Mouse (Mus musculus) hindbrain, postnatal 0 days (tissue): ENCODE measurements around the gene Atxn2l. TPM values are rescaled to one million over a fixed set of nuclear protein-coding genes. Genes with fewer than 3 reads are reported as not detected.

ENCODE experiments used
- ATAC-seq: fragments of 200-750 bp; cut with Nextera tagmentation; 2 replicates; pipeline ENCODE4 v1.8.0; 2017; ENCODE audit warnings: mild to moderate bottlenecking, moderate TSS enrichment, moderate library complexity
- DNase-seq: peaks from one replicate; pipeline ENCODE4 v3.0.0-alpha.2; 2015; ENCODE audit warnings: low spot score
- H3K27ac ChIP-seq: fragments of 300-500 bp; sonication (generic); 2 replicates; pipeline ENCODE4 v1.5.1; 2014; ENCODE audit warnings: mild to moderate bottlenecking
- H3K27me3 ChIP-seq: fragments of 300-500 bp; sonication (generic); 2 replicates; pipeline ENCODE4 v1.6.1; 2014; ENCODE audit warnings: low read length, mixed read lengths; ENCODE audit not compliant: insufficient read depth
- H3K36me3 ChIP-seq: fragments of 300-500 bp; sonication (generic); 2 replicates; pipeline ENCODE4 v1.6.1; 2014; ENCODE audit warnings: low read length, mixed read lengths; ENCODE audit not compliant: insufficient read depth
- H3K4me1 ChIP-seq: fragments of 300-500 bp; sonication (generic); 2 replicates; pipeline ENCODE4 v1.6.1; 2014; ENCODE audit warnings: antibody characterized with exemption, low read length, mixed read lengths; ENCODE audit not compliant: insufficient read depth
- H3K4me2 ChIP-seq: fragments of 300-500 bp; sonication (generic); 2 replicates; pipeline ENCODE4 v1.6.1; 2014; ENCODE audit warnings: low read depth, mild to moderate bottlenecking, low read length, moderate library complexity, mixed read lengths
- H3K4me3 ChIP-seq: fragments of 300-500 bp; sonication (generic); 2 replicates; pipeline ENCODE4 v1.5.1; 2014; ENCODE audit warnings: low read length
- H3K9ac ChIP-seq: fragments of 300-500 bp; sonication (generic); replicated peaks from 2 replicates; pipeline ENCODE4 v1.6.1; 2014; ENCODE audit warnings: mild to moderate bottlenecking, low read length, moderate library complexity, mixed read lengths
- H3K9me3 ChIP-seq: fragments of 300-500 bp; sonication (generic); 2 replicates; pipeline ENCODE4 v1.6.1; 2016; ENCODE audit warnings: low read length, mixed read lengths
- CTCF ChIP-seq: IDR thresholded peaks from 2 replicates; pipeline ENCODE4 v1.5.1; 2016; ENCODE audit warnings: antibody characterized with exemption, control low read depth, low read depth
- whole genome bisulfite sequencing: fragments of 180-500 bp; shearing (Covaris S2); extraction: QIAGEN DNeasy Blood & Tissue Kit; methylation state at CpG from one replicate; pipeline ENCODE4 v1.1.7; 2014; 5-methylcytosine and 5-hydroxymethylcytosine counted together
- polyA plus RNA-seq: library from polyadenylated mRNA; unstranded; fragments of >200 nt; fragmentation: Nextera tagmentation; extraction: Ambion mirVana; gene quantifications from 2 replicates; pipeline ENCODE4 v1.2.1, GENCODE M21; 2015
- total RNA-seq: library from RNA; depleted of rRNA; stranded (reverse); fragments of >200 nt; gene quantifications from 2 replicates; pipeline ENCODE4 v1.2.3, GENCODE M21; 2014; rRNA removed

Gene Atxn2l
- total and polyA plus RNA-seq, 2 experiments from 2014 or later, result 54.0 to 71.1 TPM

DNA sequence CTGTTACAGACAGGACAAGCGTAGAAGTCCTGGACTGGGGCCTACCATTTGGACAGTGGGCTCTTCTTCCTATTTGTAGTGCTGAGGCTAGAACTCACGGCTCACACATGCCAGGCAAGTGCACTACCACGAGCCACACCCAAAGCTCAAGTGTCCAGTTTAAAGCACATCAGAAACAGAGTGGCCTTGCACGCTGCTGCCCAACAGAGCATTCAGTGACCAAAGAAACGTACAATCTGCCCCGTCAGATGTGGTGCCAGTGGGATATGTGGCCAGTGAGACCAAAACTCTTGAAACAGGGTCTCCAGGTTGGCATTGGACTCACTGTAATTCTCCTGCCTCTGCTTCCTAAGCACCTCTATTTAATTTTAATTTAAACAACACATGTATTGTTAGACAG is 52.6 kb downstream of the Atxn2l start:
- Histone ChIP-seq H3K36me3 (peaks cover 8% of the 10 kb centered on the region; the same call in 1 of the 2 replicates), H3K27me3 (no peaks in the 10 kb centered on the region), H3K9ac (no peak overlapping the region), H3K9me3 (no peaks in the 10 kb centered on the region), H3K4me1 (no peaks in the 10 kb centered on the region), H3K4me3 (no peak overlapping the region), H3K27ac (no peak overlapping the region), H3K4me2 (no peak overlapping the region)
- DNase-seq, result no peak
- TF ChIP-seq CTCF, result no peak
- 82% methylated on average over 6 of the region's 6 CpGs for WGBS
- ATAC-seq, result no peak

DNA sequence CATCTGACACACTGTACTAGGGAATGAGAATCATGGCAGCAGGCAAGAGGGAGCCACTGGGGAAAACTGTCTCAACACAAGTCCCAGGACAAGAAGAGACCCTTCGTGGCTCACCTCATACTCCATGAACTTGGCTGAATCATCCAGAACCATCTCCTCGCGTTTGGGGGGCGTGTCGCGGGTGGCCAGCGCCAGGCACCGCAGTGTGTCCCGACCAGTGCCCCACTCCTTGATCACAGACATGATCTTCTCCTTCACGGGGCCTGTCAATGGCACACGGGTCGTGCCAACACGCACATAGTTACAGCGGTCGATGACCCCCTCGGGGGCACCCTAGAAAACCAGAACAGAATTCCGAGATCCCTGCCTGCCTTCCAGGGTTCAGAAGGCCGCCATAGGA is 53.2 kb downstream of the Atxn2l start:
- Histone ChIP-seq H3K4me1 (no peaks in the 10 kb centered on the region), H3K36me3 (peaks cover 14% of the 10 kb centered on the region; the same call in 1 of the 2 replicates), H3K9me3 (no peaks in the 10 kb centered on the region), H3K9ac (no peak overlapping the region), H3K27me3 (no peaks in the 10 kb centered on the region), H3K4me2 (no peak overlapping the region), H3K4me3 (no peak overlapping the region), H3K27ac (no peak overlapping the region)
- DNase-seq (no peak), ATAC-seq (no peak)
- TF ChIP-seq CTCF, result no peak
- WGBS, result 91% methylated on average over 18 of the region's 18 CpGs

DNA sequence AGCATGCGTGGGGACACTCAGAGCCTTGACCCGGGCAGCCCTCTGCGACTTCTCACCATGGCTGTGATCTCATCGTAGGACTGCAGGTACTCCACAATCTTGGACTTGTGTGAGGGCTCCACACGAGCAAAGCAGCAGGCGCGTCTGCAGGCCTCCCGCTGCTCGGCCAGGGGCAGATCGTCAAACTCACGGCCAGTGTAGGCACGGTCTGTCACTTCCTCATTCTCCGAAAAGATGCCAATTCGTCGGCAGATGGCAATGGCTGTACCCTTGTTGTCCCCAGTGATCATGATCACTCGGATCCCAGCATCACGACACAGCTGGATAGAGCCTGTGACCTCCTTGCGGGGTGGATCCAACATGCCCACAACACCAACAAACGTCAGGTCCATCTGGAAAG is 54.8 kb downstream of the Atxn2l start:
- Histone ChIP-seq H3K9ac (no peak overlapping the region), H3K4me3 (no peak overlapping the region), H3K4me1 (no peaks in the 10 kb centered on the region), H3K27me3 (no peaks in the 10 kb centered on the region), H3K27ac (no peak overlapping the region), H3K4me2 (no peak overlapping the region), H3K36me3 (peaks cover 20% of the 10 kb centered on the region; the same call in 1 of the 2 replicates), H3K9me3 (no peaks in the 10 kb centered on the region)
- no peak for TF ChIP-seq CTCF
- no peak for ATAC-seq
- no peak for DNase-seq
- 83% methylated on average over 19 of the region's 19 CpGs for WGBS

- no peaks in the 10 kb centered on the region for H3K9me3 ChIP-seq
- H3K27me3 ChIP-seq, result no peaks in the 10 kb centered on the region
- no peak overlapping the region for H3K9ac ChIP-seq
- 93% methylated on average over 21 of the region's 21 CpGs for WGBS
- ATAC-seq (no peak), DNase-seq (no peak)
- TF ChIP-seq CTCF, result no peak
- no peaks in the 10 kb centered on the region for H3K4me1 ChIP-seq
- no peak overlapping the region for H3K4me2 ChIP-seq
- H3K36me3 ChIP-seq, result peaks cover 24% of the 10 kb centered on the region; the same call in 1 of the 2 replicates
- H3K27ac ChIP-seq, result no peak overlapping the region
- H3K4me3 ChIP-seq, result no peak overlapping the region
These were observed 57.0 kb downstream of the Atxn2l start for GRCm38 (mm10) chr7:126446217-126446616.

GRCm38 (mm10) chr7:126445104-126445815 is 58.0 kb downstream of the Atxn2l start:
- H3K4me1 ChIP-seq, result no peaks in the 10 kb centered on the region
- TF ChIP-seq CTCF, result no peak
- WGBS, result 91% methylated on average over 15 of the region's 15 CpGs
- no peaks in the 10 kb centered on the region for H3K9me3 ChIP-seq
- peaks cover 24% of the 10 kb centered on the region; the same call in 1 of the 2 replicates for H3K36me3 ChIP-seq
- no peak overlapping the region for H3K4me3 ChIP-seq
- no peaks in the 10 kb centered on the region for H3K27me3 ChIP-seq
- DNase-seq (no peak), ATAC-seq (no peak)
- no peak overlapping the region for H3K4me2 ChIP-seq
- no peak overlapping the region for H3K9ac ChIP-seq
- H3K27ac ChIP-seq, result no peak overlapping the region

DNA sequence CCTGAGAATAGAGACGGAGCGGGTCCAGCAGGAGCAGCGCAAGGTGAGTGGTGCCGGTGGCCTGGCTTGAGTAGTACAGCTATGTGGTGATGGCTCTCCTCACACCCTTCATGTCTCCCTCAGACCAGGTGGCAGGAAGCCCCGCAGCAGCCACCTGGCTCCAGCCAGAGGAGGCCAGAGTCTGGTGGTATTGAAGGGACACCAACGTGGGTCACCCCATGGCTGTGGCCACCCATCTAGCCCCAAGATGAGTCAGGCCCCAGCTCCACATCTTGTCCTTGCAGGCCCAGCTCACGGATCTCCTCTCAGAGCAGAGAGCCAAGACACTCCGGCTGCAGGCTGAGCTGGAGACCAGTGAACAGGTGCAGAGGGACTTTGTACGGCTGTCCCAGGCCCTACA is 58.7 kb downstream of the Atxn2l start:
- Histone ChIP-seq H3K4me1 (no peaks in the 10 kb centered on the region), H3K27ac (no peak overlapping the region), H3K9me3 (no peaks in the 10 kb centered on the region), H3K9ac (no peak overlapping the region), H3K4me2 (no peak overlapping the region), H3K36me3 (peaks cover 24% of the 10 kb centered on the region; the same call in 1 of the 2 replicates), H3K27me3 (no peaks in the 10 kb centered on the region), H3K4me3 (no peak overlapping the region)
- no peak for DNase-seq
- TF ChIP-seq CTCF, result no peak
- 92% methylated on average over 9 of the region's 9 CpGs for WGBS
- ATAC-seq, result no peak

DNA sequence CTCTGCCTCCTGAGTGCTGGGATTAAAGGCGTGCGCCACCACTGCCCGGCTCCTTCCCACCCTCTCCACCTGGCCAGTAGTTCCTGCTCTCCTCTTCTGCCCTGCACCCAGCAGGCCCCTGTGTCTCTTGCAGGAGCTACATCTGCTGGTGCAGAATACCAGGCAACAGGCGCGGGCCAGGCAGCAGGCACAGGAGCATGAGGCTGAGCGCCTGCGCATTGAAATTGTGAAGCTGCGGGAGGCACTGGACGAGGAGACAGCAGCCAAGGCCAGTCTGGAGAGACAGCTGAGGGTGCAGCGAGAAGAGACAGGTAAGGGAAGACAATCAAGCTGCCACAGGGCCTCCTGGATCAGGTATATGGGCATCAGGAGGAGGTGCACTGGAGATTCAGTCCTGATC is 59.2 kb downstream of the Atxn2l start:
- Histone ChIP-seq H3K4me1 (no peaks in the 10 kb centered on the region), H3K27ac (no peak overlapping the region), H3K4me2 (no peak overlapping the region), H3K36me3 (peaks cover 24% of the 10 kb centered on the region; the same call in 1 of the 2 replicates), H3K4me3 (no peak overlapping the region), H3K27me3 (no peaks in the 10 kb centered on the region), H3K9ac (no peak overlapping the region), H3K9me3 (no peaks in the 10 kb centered on the region)
- DNase-seq (no peak), ATAC-seq (no peak)
- 96% methylated on average over 10 of the region's 10 CpGs for WGBS
- TF ChIP-seq CTCF, result no peak

Other genes with a start within 250 kb of the Atxn2l start
- 530 and 565 TPM in 2 replicates for gene Sbk1, start 230.8 kb downstream of the Atxn2l start, total RNA-seq
- 138 and 161 TPM in 2 replicates for gene Sbk1, start 230.8 kb downstream of the Atxn2l start, polyA plus RNA-seq
- 0.37 TPM in 1 of 2 replicates, not detected in the other for gene Lat, start 133.9 kb downstream of the Atxn2l start, total RNA-seq
- 0.96 and 1.1 TPM in 2 replicates for gene Lat, start 133.9 kb downstream of the Atxn2l start, polyA plus RNA-seq
- gene Spns1, start 126.0 kb downstream of the Atxn2l start, total RNA-seq, result 102 and 125 TPM in 2 replicates
- gene Spns1, start 126.0 kb downstream of the Atxn2l start, polyA plus RNA-seq, result 80.9 and 83.7 TPM in 2 replicates
- gene Nfatc2ip, start 106.7 kb downstream of the Atxn2l start, total RNA-seq, result 6.1 and 6.4 TPM in 2 replicates
- gene Nfatc2ip, start 106.7 kb downstream of the Atxn2l start, polyA plus RNA-seq, result 2.9 and 3.0 TPM in 2 replicates
- 0.16 TPM in 1 of 2 replicates, not detected in the other for gene Cd19, start 88.5 kb downstream of the Atxn2l start, total RNA-seq
- 0.05 TPM in 1 of 2 replicates, not detected in the other for gene Cd19, start 88.5 kb downstream of the Atxn2l start, polyA plus RNA-seq
- gene Rabep2, start 74.7 kb downstream of the Atxn2l start, total RNA-seq, result 22.2 and 22.5 TPM in 2 replicates
- gene Rabep2, start 74.7 kb downstream of the Atxn2l start, polyA plus RNA-seq, result 19.2 TPM in 2 replicates
- 0.99 and 5.4 TPM in 2 replicates for gene Atp2a1, start 40.3 kb downstream of the Atxn2l start, total RNA-seq
- gene Atp2a1, start 40.3 kb downstream of the Atxn2l start, polyA plus RNA-seq, result 0.40 and 0.68 TPM in 2 replicates
- 34.1 and 41.1 TPM in 2 replicates for gene Sh2b1, start 28.0 kb downstream of the Atxn2l start, total RNA-seq
- 50.4 and 54.5 TPM in 2 replicates for gene Sh2b1, start 28.0 kb downstream of the Atxn2l start, polyA plus RNA-seq
- gene Tufm, start 16.1 kb downstream of the Atxn2l start, total RNA-seq, result 62.5 and 66.1 TPM in 2 replicates
- gene Tufm, start 16.1 kb downstream of the Atxn2l start, polyA plus RNA-seq, result 106 TPM in 2 replicates
- gene Eif3c, start 63.0 kb upstream of the Atxn2l start, total RNA-seq, result 112 and 118 TPM in 2 replicates
- 198 and 204 TPM in 2 replicates for gene Eif3c, start 63.0 kb upstream of the Atxn2l start, polyA plus RNA-seq
- 0.25 and 6.3 TPM in 2 replicates for gene Apobr, start 81.5 kb upstream of the Atxn2l start, total RNA-seq
- 0.47 and 0.50 TPM in 2 replicates for gene Apobr, start 81.5 kb upstream of the Atxn2l start, polyA plus RNA-seq
- 27.7 and 34.2 TPM in 2 replicates for gene Cln3, start 82.4 kb upstream of the Atxn2l start, total RNA-seq
- gene Cln3, start 82.4 kb upstream of the Atxn2l start, polyA plus RNA-seq, result 22.3 and 25.1 TPM in 2 replicates
- 0.94 TPM in 1 of 2 replicates, not detected in the other for gene Il27, start 91.5 kb upstream of the Atxn2l start, total RNA-seq
- gene Il27, start 91.5 kb upstream of the Atxn2l start, polyA plus RNA-seq, result not detected in 2 replicates
- 5.9 and 6.7 TPM in 2 replicates for gene Nupr1, start 127.4 kb upstream of the Atxn2l start, total RNA-seq
- 19.1 and 19.5 TPM in 2 replicates for gene Nupr1, start 127.4 kb upstream of the Atxn2l start, polyA plus RNA-seq
- 35.1 and 36.3 TPM in 2 replicates for gene Sgf29, start 145.9 kb upstream of the Atxn2l start, total RNA-seq
- gene Sgf29, start 145.9 kb upstream of the Atxn2l start, polyA plus RNA-seq, result 47.0 and 49.9 TPM in 2 replicates
- gene Sult1a1, start 173.0 kb upstream of the Atxn2l start, total RNA-seq, result 22.1 and 34.8 TPM in 2 replicates
- 19.4 and 22.4 TPM in 2 replicates for gene Sult1a1, start 173.0 kb upstream of the Atxn2l start, polyA plus RNA-seq
- gene Bola2, start 192.0 kb upstream of the Atxn2l start, total RNA-seq, result 67.1 and 122 TPM in 2 replicates
- gene Bola2, start 192.0 kb upstream of the Atxn2l start, polyA plus RNA-seq, result 164 and 172 TPM in 2 replicates
- gene Slx1b, start 192.3 kb upstream of the Atxn2l start, total RNA-seq, result 17.0 and 17.6 TPM in 2 replicates
- 8.6 and 9.3 TPM in 2 replicates for gene Slx1b, start 192.3 kb upstream of the Atxn2l start, polyA plus RNA-seq
- gene Coro1a, start 204.3 kb upstream of the Atxn2l start, total RNA-seq, result 113 and 150 TPM in 2 replicates
- gene Coro1a, start 204.3 kb upstream of the Atxn2l start, polyA plus RNA-seq, result 88.1 and 93.7 TPM in 2 replicates